Mouse (Mus musculus): ENCODE data around the gene Map3k14. TPM values are rescaled to one million over a fixed set of nuclear protein-coding genes. Genes with fewer than 3 reads are reported as not detected.
A peak's percentile ranks its signal among the peaks of the same experiment; 100 is the strongest.

Gene Map3k14
- polyA plus RNA-seq, 1 experiment, result 0.01 TPM

GRCm38 (mm10) chr11:103173041-103173770 is 94.1 kb downstream of the Map3k14 start:
- H3K36me3 ChIP-seq (ENCODE audit: control insufficient read depth), result no peaks in the 10 kb centered on the region
- peaks cover 16% of the 10 kb centered on the region for H3K4me1 ChIP-seq (ENCODE audit: control insufficient read depth)
- H3K4me3 ChIP-seq (replicated peaks), result no peak overlapping the region
- peaks cover 44% of the 10 kb centered on the region for H3K27me3 ChIP-seq (ENCODE audit: control insufficient read depth)
- no peak for TF ChIP-seq GATA1 (IDR thresholded peaks at IDR 0.05; ENCODE audit: low read length)
- no peak for TF ChIP-seq TAL1 (IDR thresholded peaks at IDR 0.05; ENCODE audit: low read length)
- H3K9me3 ChIP-seq (ENCODE audit: control insufficient read depth, low read length), result no peaks in the 10 kb centered on the region

- no peak overlapping the region for H3K4me3 ChIP-seq (replicated peaks)
- TF ChIP-seq TAL1 (IDR thresholded peaks at IDR 0.05; ENCODE audit: low read length), result no peak
- no peak for TF ChIP-seq GATA1 (IDR thresholded peaks at IDR 0.05; ENCODE audit: low read length)
- peaks cover 44% of the 10 kb centered on the region for H3K27me3 ChIP-seq (ENCODE audit: control insufficient read depth)
- H3K36me3 ChIP-seq (ENCODE audit: control insufficient read depth), result no peaks in the 10 kb centered on the region
- no peaks in the 10 kb centered on the region for H3K9me3 ChIP-seq (ENCODE audit: control insufficient read depth, low read length)
- H3K4me1 ChIP-seq (ENCODE audit: control insufficient read depth), result peaks cover 16% of the 10 kb centered on the region
Observed at GRCm38 (mm10) chr11:103172392-103173040, 94.8 kb downstream of the Map3k14 start.

GRCm38 (mm10) chr11:103171703-103172391 is 95.4 kb downstream of the Map3k14 start:
- no peak for TF ChIP-seq GATA1 (IDR thresholded peaks at IDR 0.05; ENCODE audit: low read length)
- Histone ChIP-seq H3K27me3 (ENCODE audit: control insufficient read depth) (peaks cover 44% of the 10 kb centered on the region), H3K4me3 (replicated peaks) (no peak overlapping the region), H3K4me1 (ENCODE audit: control insufficient read depth) (peaks cover 16% of the 10 kb centered on the region), H3K36me3 (ENCODE audit: control insufficient read depth) (no peaks in the 10 kb centered on the region), H3K9me3 (ENCODE audit: control insufficient read depth, low read length) (no peaks in the 10 kb centered on the region)

- TF ChIP-seq TAL1 (IDR thresholded peaks at IDR 0.05; ENCODE audit: low read length) (no peak), GATA1 (IDR thresholded peaks at IDR 0.05; ENCODE audit: low read length) (no peak)
- Histone ChIP-seq H3K4me1 (ENCODE audit: control insufficient read depth) (peaks cover 16% of the 10 kb centered on the region), H3K27me3 (ENCODE audit: control insufficient read depth) (peaks cover 44% of the 10 kb centered on the region), H3K9me3 (ENCODE audit: control insufficient read depth, low read length) (no peaks in the 10 kb centered on the region; the same call in 1 of the 2 replicates), H3K36me3 (ENCODE audit: control insufficient read depth) (no peaks in the 10 kb centered on the region), H3K4me3 (replicated peaks) (peak overlapping the region; percentile 16)
Observed at GRCm38 (mm10) chr11:103171286-103171620, 96.0 kb downstream of the Map3k14 start.

GRCm38 (mm10) chr11:103170494-103171285 is 96.6 kb downstream of the Map3k14 start, which contains the start of gene Fmnl1:
Gene Fmnl1, plus strand, starts transcription at chr11:103171107.
- TF ChIP-seq GATA1 (IDR thresholded peaks at IDR 0.05; ENCODE audit: low read length) (no peak), TAL1 (IDR thresholded peaks at IDR 0.05; ENCODE audit: low read length) (no peak)
- peaks cover 16% of the 10 kb centered on the region for H3K4me1 ChIP-seq (ENCODE audit: control insufficient read depth)
- H3K9me3 ChIP-seq (ENCODE audit: control insufficient read depth, low read length), result peaks cover 5% of the 10 kb centered on the region
- H3K27me3 ChIP-seq (ENCODE audit: control insufficient read depth), result peaks cover 48% of the 10 kb centered on the region
- no peaks in the 10 kb centered on the region for H3K36me3 ChIP-seq (ENCODE audit: control insufficient read depth)
- peak within 1 kb of the TSS; percentile 26 for H3K4me3 ChIP-seq (replicated peaks)

GRCm38 (mm10) chr11:103170111-103170493 is 97.2 kb downstream of the Map3k14 start:
- TF ChIP-seq GATA1 (IDR thresholded peaks at IDR 0.05; ENCODE audit: low read length) (no peak), TAL1 (IDR thresholded peaks at IDR 0.05; ENCODE audit: low read length) (no peak)
- Histone ChIP-seq H3K4me1 (ENCODE audit: control insufficient read depth) (peaks cover 15% of the 10 kb centered on the region), H3K36me3 (ENCODE audit: control insufficient read depth) (no peaks in the 10 kb centered on the region), H3K4me3 (replicated peaks) (no peak overlapping the region), H3K27me3 (ENCODE audit: control insufficient read depth) (peaks cover 48% of the 10 kb centered on the region), H3K9me3 (ENCODE audit: control insufficient read depth, low read length) (peaks cover 5% of the 10 kb centered on the region)

Other genes starting within 250 kb of the Map3k14 start
- 1.5 and 3.6 TPM in 2 replicates for gene Nmt1, start 239.3 kb downstream of the Map3k14 start, polyA plus RNA-seq (2012)
- 2.1 and 3.4 TPM in 2 replicates for gene Dcakd, start 239.1 kb downstream of the Map3k14 start, polyA plus RNA-seq (2012)
- 0.06 and 0.17 TPM in 2 replicates for gene Plcd3, start 165.8 kb downstream of the Map3k14 start, polyA plus RNA-seq (2012)
- 67.7 and 78.7 TPM in 2 replicates for gene Acbd4, start 165.8 kb downstream of the Map3k14 start, polyA plus RNA-seq (2012)
- 7.6 and 7.7 TPM in 2 replicates for gene Hexim1, start 151.2 kb downstream of the Map3k14 start, polyA plus RNA-seq (2012)
- gene Hexim2, start 135.0 kb downstream of the Map3k14 start, polyA plus RNA-seq (2012), result 2.5 and 3.4 TPM in 2 replicates
- 0.20 and 0.39 TPM in 2 replicates for gene Fmnl1, start 96.4 kb downstream of the Map3k14 start, polyA plus RNA-seq (2012)
- gene 1700023F06Rik, start 58.9 kb downstream of the Map3k14 start, polyA plus RNA-seq (2012), result not detected in 2 replicates
- not detected in 2 replicates for gene Spata32, start 49.0 kb downstream of the Map3k14 start, polyA plus RNA-seq (2012)
- gene Arhgap27, start 96.2 kb upstream of the Map3k14 start, polyA plus RNA-seq (2012), result 0.27 and 0.48 TPM in 2 replicates
- gene Plekhm1, start 145.2 kb upstream of the Map3k14 start, polyA plus RNA-seq (2012), result 0.51 and 0.58 TPM in 2 replicates
- under 0.01 TPM in 1 of 2 replicates, not detected in the other for gene Lrrc37a, start 237.1 kb upstream of the Map3k14 start, polyA plus RNA-seq (2012)